Mouse (Mus musculus): ENCODE measurements around the gene Rhbdd1.

Gene Rhbdd1

DNA sequence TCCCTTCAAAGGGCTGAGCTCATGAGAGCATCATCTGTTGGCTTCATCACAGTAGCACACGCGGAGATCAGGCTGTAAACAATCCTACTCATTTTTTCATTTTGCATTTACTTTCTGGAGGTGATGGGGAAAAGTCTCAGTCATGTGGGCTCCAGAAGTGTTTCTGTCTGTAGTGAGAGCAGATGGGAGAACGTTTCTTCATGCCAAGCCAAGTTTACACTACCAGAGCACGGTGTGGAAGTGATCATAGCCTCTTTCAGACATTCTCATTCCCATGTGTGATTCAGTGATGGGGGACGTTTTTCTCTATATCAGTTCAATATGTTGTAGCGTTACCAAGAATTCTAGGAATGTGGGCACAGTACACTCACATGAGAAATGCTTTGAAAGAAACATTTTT lies 45.9 kb downstream of the Rhbdd1 start:
- DNase-seq (ENCODE audit: low read depth, low spot score): no peak

DNA sequence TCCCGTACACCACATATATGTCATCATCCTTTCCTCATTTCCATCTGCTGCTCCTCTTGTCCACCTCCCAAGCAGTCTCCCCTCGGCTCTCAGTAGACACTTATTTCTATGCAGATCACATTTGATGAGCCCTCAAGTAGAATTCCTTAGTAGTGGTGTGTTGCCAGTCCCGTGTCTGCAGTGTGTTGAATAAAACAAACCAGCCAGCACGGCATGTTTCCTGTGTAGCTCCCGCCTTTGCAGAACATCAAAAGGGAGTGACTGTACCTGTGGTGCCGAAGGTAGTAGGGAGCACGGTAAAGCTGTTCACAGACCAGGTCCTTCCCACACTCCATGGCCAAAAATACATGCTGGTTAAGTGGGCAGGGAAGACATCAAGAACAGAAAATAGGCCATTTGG lies 47.8 kb downstream of the Rhbdd1 start:
- DNase-seq (ENCODE audit: low read depth, low spot score): no peak

DNA sequence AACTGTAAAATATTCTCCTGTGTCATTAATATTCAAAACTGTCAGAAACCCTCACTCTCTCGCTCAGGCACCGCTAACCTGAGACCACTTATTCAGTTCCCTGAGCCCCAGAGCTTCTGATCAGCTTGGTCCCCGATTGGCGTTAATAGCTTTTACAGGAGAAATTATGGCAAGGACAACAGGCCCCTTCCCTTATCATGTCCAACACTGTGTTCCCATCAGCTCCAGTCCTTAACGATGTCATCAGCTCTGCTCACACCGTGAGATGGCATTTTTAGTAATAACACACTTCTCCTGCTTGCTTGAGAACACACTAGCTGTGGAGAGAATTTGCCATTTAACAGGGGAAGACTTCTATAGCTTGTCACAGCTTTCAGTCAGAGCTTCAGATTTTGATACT lies 48.2 kb downstream of the Rhbdd1 start:
- no peak for DNase-seq (ENCODE audit: low read depth, low spot score)

- DNase-seq (ENCODE audit: low read depth, low spot score): no peak
Measured at GRCm38 (mm10) chr1:82371636-82372428, 55.6 kb downstream of the Rhbdd1 start.

GRCm38 (mm10) chr1:82373924-82374323 lies 57.7 kb downstream of the Rhbdd1 start:
- DNase-seq (ENCODE audit: low read depth, low spot score): no peak

GRCm38 (mm10) chr1:82374831-82375358 lies 58.6 kb downstream of the Rhbdd1 start:
- DNase-seq (ENCODE audit: low read depth, low spot score): no peak

- DNase-seq (ENCODE audit: low read depth, low spot score): no peak
Measured at GRCm38 (mm10) chr1:82375452-82375851, 59.2 kb downstream of the Rhbdd1 start.

- DNase-seq (ENCODE audit: low read depth, low spot score): no peak
Measured at GRCm38 (mm10) chr1:82381946-82382345, 65.7 kb downstream of the Rhbdd1 start.

DNA sequence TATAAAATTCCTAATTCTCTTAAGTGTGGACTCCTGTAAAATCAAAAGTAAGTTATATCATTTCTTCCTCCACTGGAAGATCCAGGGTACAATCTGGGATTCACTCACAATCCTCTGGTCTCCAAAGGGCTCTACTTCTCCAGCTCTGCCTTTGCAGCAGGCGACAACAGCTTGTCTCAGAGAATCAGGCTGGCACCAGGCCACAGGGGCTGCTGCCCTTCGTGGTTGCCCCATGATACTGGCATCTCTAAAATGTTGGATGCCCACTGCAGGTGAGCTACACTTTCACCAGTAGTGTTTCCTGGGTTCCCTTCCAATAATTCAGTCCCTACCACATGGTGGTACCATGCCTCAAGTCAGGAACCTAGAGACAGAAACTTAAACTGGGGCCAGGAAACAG lies 67.9 kb downstream of the Rhbdd1 start:
- DNase-seq (ENCODE audit: low read depth, low spot score): no peak

GRCm38 (mm10) chr1:82385054-82385453 lies 68.8 kb downstream of the Rhbdd1 start:
- no peak for DNase-seq (ENCODE audit: low read depth, low spot score)

DNA sequence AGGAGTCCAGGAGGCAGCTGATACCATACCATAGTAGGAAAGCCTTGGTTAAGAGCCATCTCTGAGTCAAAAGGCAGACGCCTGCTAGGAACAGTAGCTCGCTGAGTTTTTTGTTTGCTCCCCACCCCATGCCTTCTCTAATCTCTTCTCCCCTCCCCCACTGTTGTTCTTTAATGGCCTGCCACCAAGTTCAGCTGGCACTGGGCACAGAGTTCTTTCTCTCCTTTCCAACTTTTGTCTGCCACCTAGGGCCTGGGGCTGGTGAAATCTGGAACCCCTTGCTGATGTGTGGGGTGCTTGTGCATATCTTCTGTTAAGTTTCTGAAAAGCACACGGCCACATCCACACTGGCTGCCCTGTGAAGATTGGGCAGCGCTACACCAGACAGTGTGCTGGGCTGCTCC lies 69.6 kb downstream of the Rhbdd1 start:
- DNase-seq (ENCODE audit: low read depth, low spot score): no peak

DNA sequence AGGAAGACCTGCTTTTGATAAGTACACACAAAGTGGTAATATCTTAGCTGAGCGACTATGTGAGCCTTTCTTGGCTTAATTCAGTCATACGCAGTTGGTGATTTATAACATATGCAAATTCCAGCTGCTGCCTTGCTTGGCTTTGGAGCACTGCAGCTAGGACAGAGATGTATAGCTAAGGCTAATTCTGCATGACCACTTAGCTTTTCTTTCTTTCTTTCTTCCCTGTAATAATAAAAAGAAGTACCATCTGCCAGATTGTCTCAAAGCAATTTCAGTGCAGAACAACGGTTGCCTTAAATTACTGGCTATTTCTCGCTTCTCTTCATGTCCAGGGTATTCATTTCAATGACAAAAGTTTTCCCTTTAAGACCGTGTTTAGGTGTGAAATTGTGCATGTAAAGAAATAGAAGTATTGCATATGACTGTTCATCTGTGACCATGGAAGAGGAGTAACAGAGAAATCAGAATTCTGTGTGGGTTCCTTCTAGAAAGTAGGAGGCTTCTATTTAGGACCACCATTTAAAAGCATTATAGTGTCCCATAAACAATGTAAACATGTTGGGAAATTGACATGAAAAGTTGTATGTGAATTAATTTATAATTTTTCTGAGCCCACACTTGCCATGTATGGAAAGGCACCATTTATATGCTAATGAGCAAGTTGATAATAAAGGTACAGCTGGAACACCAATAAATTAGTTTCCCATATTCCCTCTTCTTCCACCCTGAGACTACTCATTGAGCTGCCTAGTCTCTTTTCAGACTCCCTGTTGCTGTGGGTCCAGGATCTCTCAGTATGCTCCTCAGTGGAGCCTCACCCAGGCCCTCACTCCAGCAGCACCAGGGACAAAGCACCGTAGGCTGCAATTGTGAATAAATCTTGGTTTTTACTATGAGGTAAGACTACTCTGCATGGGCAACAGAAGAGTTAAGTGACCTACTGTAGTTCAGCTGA lies 70.8 kb downstream of the Rhbdd1 start:
- no peak for DNase-seq (ENCODE audit: low read depth, low spot score)

GRCm38 (mm10) chr1:82389371-82389770 lies 73.1 kb downstream of the Rhbdd1 start:
- DNase-seq (ENCODE audit: low read depth, low spot score): no peak

GRCm38 (mm10) chr1:82395371-82395770 lies 79.1 kb downstream of the Rhbdd1 start:
- no peak for DNase-seq (ENCODE audit: low read depth, low spot score)

- no peak for DNase-seq (ENCODE audit: low read depth, low spot score)
Measured at GRCm38 (mm10) chr1:82407786-82408185, 91.5 kb downstream of the Rhbdd1 start.

DNA sequence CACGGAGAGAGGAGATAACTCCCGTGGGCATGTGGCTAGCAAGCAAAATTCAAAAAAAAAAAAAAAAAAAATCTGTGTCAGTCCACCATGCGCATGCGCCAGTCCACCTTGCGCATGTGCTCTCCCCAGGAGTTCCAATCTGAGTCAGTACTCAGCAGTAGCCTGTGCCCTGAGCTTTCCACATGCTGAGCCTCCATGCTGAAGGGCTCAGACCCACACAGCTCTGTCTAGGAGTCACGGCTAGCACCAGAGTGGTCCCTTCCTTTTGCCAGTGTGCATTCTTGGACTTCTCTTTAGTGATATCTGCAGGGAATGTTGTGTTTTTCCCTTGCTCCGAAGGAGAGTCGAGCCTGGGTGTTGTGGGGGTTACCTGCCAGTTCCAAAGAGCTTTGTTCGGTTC lies 93.0 kb downstream of the Rhbdd1 start:
- DNase-seq (ENCODE audit: low read depth, low spot score): no peak

DNA sequence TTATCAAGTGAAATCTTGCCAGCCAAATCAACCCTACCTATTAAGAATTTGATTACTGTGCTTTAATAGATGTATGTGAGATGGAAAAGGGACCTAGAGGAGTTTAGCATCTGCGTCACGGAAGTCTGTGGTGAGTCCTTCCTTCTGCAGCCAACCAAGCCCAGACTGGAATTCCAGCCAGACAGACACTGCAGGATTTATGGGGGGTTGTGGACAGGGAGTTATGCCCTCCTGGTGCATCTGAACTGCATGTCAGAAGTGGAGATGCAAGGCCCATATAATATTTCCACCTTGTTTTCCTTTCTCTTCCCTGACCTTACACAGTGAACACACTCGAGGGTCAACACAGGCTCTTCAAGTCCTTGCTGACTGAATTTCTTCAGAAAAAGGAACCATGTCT lies 94.3 kb downstream of the Rhbdd1 start:
- no peak for DNase-seq (ENCODE audit: low read depth, low spot score)

- DNase-seq (ENCODE audit: low read depth, low spot score): no peak
Measured at GRCm38 (mm10) chr1:82411521-82411920, 95.3 kb downstream of the Rhbdd1 start.

DNA sequence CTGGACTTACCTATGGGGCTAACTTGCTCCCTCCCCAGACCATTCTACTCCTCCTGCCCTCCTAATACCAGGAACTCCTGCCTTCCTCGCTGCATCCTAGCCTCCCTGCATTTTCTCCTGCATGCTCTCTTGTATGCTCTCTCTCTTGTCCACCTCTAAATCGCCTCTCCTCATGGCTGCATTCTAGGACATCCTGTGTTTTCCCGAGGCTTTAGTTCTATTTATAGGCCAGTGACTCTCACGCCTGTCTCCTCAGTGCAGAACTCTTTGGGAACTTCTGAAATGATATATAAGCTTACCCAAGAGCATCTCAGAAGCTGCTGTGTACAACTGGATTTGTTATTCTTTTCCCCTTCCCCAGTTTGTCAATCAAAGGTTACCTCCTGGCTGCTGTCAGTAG lies 95.8 kb downstream of the Rhbdd1 start:
- DNase-seq (ENCODE audit: low read depth, low spot score): no peak

- DNase-seq (ENCODE audit: low read depth, low spot score): no peak
Measured at GRCm38 (mm10) chr1:82414434-82415045, 98.3 kb downstream of the Rhbdd1 start.

DNA sequence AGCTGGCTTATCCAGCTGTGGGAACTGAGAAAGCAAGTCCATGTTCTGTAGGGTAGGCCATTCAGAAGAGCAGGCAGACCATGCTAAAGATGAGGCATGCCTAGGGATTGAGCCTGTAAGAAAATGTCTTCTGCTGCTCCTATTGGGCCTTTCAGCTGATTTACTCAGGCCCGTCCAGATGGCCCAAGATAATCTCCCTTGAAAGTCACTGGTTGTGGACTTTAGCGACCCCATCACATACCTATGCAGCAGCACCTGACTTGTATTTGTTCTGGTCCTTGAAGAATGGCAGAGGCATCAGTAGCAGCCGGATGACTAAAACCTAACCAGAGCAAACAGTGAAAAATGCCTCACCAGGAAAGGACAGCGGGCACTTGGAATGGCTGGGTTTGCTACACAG lies 99.4 kb downstream of the Rhbdd1 start:
- DNase-seq (ENCODE audit: low read depth, low spot score): no peak

GRCm38 (mm10) chr1:82427729-82428128 lies 111.5 kb downstream of the Rhbdd1 start:
- no peak for DNase-seq (ENCODE audit: low read depth, low spot score)
